Mouse (Mus musculus) left cerebral cortex, postnatal 25 days (tissue): ENCODE results near the gene Mtss1l. TPM values are rescaled to one million over a fixed set of nuclear protein-coding genes. Genes with fewer than 3 reads are reported as not detected.
A peak's percentile ranks its signal among the peaks of the same experiment; 100 is the strongest.

Experiments
- DNase-seq, 2 experiments: peaks; one replicate each; pipeline ENCODE4 v3.0.0; 2022; ENCODE audit warnings: low spot score in 2 of 2, mixed read lengths in 1 of 2
- intact Hi-C: fragments of 180-260 bp; cut with DNase I; formaldehyde crosslinking; loops from one replicate; pipeline ENCODE4 v1.15.1; 2025
- total RNA-seq, 2 experiments: library from RNA; stranded (reverse); gene quantifications; 2 replicates each; pipeline ENCODE4 v1.2.3; 2021

The Mtss1l gene
- total RNA-seq, 2 experiments from 2014 or later = 195 to 204 TPM

GRCm38 (mm10) chr8:110726893-110727292 is 5.6 kb downstream of the Mtss1l start:
- intact Hi-C loops = loop anchor here (1.0 kb wide), 1 partner anchor 81 kb away; no protein-coding TSS in a partner anchor
- peak in 1 of 2 experiments; percentile 70 for DNase-seq

- intact Hi-C loops = no loop called here
These were observed 10.1 kb downstream of the Mtss1l start for GRCm38 (mm10) chr8:110731346-110731859.

GRCm38 (mm10) chr8:110733036-110733435 is 11.8 kb downstream of the Mtss1l start:
- DNase-seq = no peak
- intact Hi-C loops = no loop called here

More at GRCm38 (mm10) chr8:110731346-110731859, 10.1 kb downstream of the Mtss1l start:
- no peak for DNase-seq

- intact Hi-C loops = no loop called here
These were observed 17.4 kb downstream of the Mtss1l start for GRCm38 (mm10) chr8:110738591-110739195.

GRCm38 (mm10) chr8:110740629-110741175 is 19.4 kb downstream of the Mtss1l start:
- intact Hi-C loops = no loop called here
- DNase-seq = no peak

More at GRCm38 (mm10) chr8:110738591-110739195, 17.4 kb downstream of the Mtss1l start:
- DNase-seq = no peak

GRCm38 (mm10) chr8:110741816-110742451 is 20.7 kb downstream of the Mtss1l start:
- intact Hi-C loops = no loop called here
- DNase-seq = no peak

- intact Hi-C loops = no loop called here
- DNase-seq = no peak
These were observed 21.2 kb downstream of the Mtss1l start for GRCm38 (mm10) chr8:110742452-110742818.

GRCm38 (mm10) chr8:110745162-110745561 is 23.9 kb downstream of the Mtss1l start:
- intact Hi-C loops = no loop called here
- DNase-seq = no peak

- intact Hi-C loops = no loop called here
- DNase-seq = no peak
These were observed 25.4 kb downstream of the Mtss1l start for GRCm38 (mm10) chr8:110746661-110747060.

GRCm38 (mm10) chr8:110749500-110750170 is 28.4 kb downstream of the Mtss1l start:
- peak; percentile 63 to 64 for DNase-seq
- intact Hi-C loops = loop anchor here (2.0 to 5.0 kb wide), 3 partner anchors 58 to 88 kb away; partner anchors contain the start of gene Il34

GRCm38 (mm10) chr8:110750269-110750668 is 29.0 kb downstream of the Mtss1l start:
- intact Hi-C loops = loop anchor here (2.0 to 5.0 kb wide), 3 partner anchors 57 to 87 kb away; partner anchors contain the start of gene Il34
- no peak for DNase-seq

GRCm38 (mm10) chr8:110751490-110751889 is 30.2 kb downstream of the Mtss1l start:
- intact Hi-C loops = loop anchor here (2.0 to 5.0 kb wide), 3 partner anchors 56 to 86 kb away; partner anchors contain the start of gene Il34

GRCm38 (mm10) chr8:110754713-110755112 is 33.4 kb downstream of the Mtss1l start:
- intact Hi-C loops = loop anchor here (5.0 kb wide), 2 partner anchors 53 to 83 kb away; partner anchors contain the start of gene Il34

More at GRCm38 (mm10) chr8:110751490-110751889, 30.2 kb downstream of the Mtss1l start:
- no peak for DNase-seq

GRCm38 (mm10) chr8:110755511-110756170 is 34.4 kb downstream of the Mtss1l start:
- intact Hi-C loops = loop anchor here (2.0 kb wide), 1 partner anchor 17 kb away; no protein-coding TSS in a partner anchor
- peak; percentile 78 to 89 for DNase-seq

More at GRCm38 (mm10) chr8:110754713-110755112, 33.4 kb downstream of the Mtss1l start:
- DNase-seq = peak; percentile 63 to 68

- no peak for DNase-seq
- intact Hi-C loops = loop anchor here (2.0 kb wide), 1 partner anchor 17 kb away; no protein-coding TSS in a partner anchor
These were observed 34.9 kb downstream of the Mtss1l start for GRCm38 (mm10) chr8:110756196-110756595.

GRCm38 (mm10) chr8:110760280-110760940 is 39.1 kb downstream of the Mtss1l start:
- intact Hi-C loops = no loop called here
- DNase-seq = no peak

- intact Hi-C loops = no loop called here
- DNase-seq = peak in 1 of 2 experiments; percentile 26
These were observed 39.9 kb downstream of the Mtss1l start for GRCm38 (mm10) chr8:110761185-110761584.

- no peak for DNase-seq
- intact Hi-C loops = no loop called here
These were observed 40.7 kb downstream of the Mtss1l start for GRCm38 (mm10) chr8:110761988-110762387.
